Mouse (Mus musculus) heart, postnatal 0 days (tissue): ENCODE data around the gene Gm28043.

Source experiments
- CTCF ChIP-seq: IDR thresholded peaks from 2 replicates; pipeline ENCODE4 v1.5.1; 2016; ENCODE audit warnings: antibody characterized with exemption, control low read depth, low read depth
- EP300 ChIP-seq: IDR thresholded peaks from 2 replicates; pipeline ENCODE4 v1.6.1; 2016; ENCODE audit warnings: antibody characterized with exemption, low read depth

- TF ChIP-seq CTCF (no peak), EP300 (no peak)
These were observed 116.7 kb downstream of the Gm28043 start for GRCm38 (mm10) chr17:29731266-29731952.
